Comparison of ENCODE assay signal across 8 mouse cellular contexts in the genomic region with DNA sequence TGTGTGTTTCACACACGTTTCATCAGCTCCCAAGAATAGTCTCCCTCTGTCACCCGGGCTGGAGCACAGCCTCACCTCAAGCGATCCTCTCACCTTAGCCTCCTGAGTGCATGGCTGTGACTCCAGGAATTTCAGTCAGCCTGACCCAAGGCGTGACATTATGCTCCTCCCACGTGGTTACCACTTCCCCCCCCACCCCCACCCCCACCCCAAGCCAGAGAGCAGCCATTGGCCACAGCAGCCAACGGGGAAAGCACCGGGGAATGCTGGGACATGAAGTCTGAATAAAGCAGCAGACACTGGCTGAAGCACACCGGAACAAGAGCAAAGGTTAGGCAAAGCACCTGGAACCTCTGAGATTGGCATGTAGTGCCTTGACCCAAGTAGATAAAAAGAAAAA. TPM values are rescaled to one million over a fixed set of nuclear protein-coding genes. Genes with fewer than 3 reads are reported as not detected.
A peak's percentile ranks its signal among the peaks of the same experiment; 100 is the strongest.
DNase-seq lines count a peak whose midpoint lies in the region; ATAC-seq and TF ChIP-seq lines count a peak whose summit lies in the region.

No protein-coding gene starts in this region.

- peak; percentile 65 for DNase-seq in embryo, embryonic 10 days (ENCODE audit: low spot score)
- peak; percentile 20 for DNase-seq in heart, postnatal 4 days
- peak; percentile 43 for DNase-seq in neural tube, embryonic 10.5 days (ENCODE audit: extremely low spot score, low spot score)
- DNase-seq in layer of hippocampus, postnatal 36 days: no peak
- DNase-seq in T-cell, adult 2 months (ENCODE audit: low spot score): no peak

- no peak for TF ChIP-seq CTCF in E14TG2a.4 (conservative IDR thresholded peaks at IDR 0.05; ENCODE audit: low read length)

- no peak overlapping the region for H3K27ac ChIP-seq in limb, embryonic 12.5 days

- H3K4me2 ChIP-seq in limb, embryonic 12.5 days: peak overlapping the region; percentile 35

- H3K36me3 ChIP-seq in E14TG2a.4 (ENCODE audit: insufficient read depth, low read length): no peaks in the 10 kb centered on the region
- no peaks in the 10 kb centered on the region for H3K36me3 ChIP-seq in limb, embryonic 12.5 days

- no peak overlapping the region for H3K9ac ChIP-seq in limb, embryonic 12.5 days (replicated peaks)

- H3K27me3 ChIP-seq in E14TG2a.4 (ENCODE audit: insufficient read depth, low read length): no peaks in the 10 kb centered on the region
- H3K27me3 ChIP-seq in limb, embryonic 12.5 days: no peaks in the 10 kb centered on the region

- WGBS in limb, embryonic 12.5 days: 23% methylated on average over 8 of the region's 8 CpGs

- H3K4me1 ChIP-seq in E14TG2a.4 (replicated peaks; ENCODE audit: low read depth, low read length): peaks cover 10% of the 10 kb centered on the region
- no peaks in the 10 kb centered on the region for H3K4me1 ChIP-seq in limb, embryonic 12.5 days (replicated peaks)

- H3K9me3 ChIP-seq in E14TG2a.4 (ENCODE audit: low read length): peaks cover 4% of the 10 kb centered on the region; the same call in 1 of the 2 replicates
- 0 out of 2 replicates have a peak, but pooled peaks cover 6% of the 10 kb centered on the region for H3K9me3 ChIP-seq in limb, embryonic 12.5 days

- peak; percentile 52; the same call in 1 of the 2 replicates for ATAC-seq in limb, embryonic 12.5 days (ENCODE audit: insufficient number of reproducible peaks, insufficient read depth, low FRiP score, low TSS enrichment, low read depth)
- ATAC-seq in frontal cortex, adult (ENCODE audit: low TSS enrichment): no peak

- peak overlapping the region; percentile 26 for H3K4me3 ChIP-seq in E14TG2a.4 (replicated peaks; ENCODE audit: low read length)
- H3K4me3 ChIP-seq in limb, embryonic 12.5 days (replicated peaks): no peak overlapping the region

RNA-seq across cellular contexts. Expression of a gene that starts 21.5 kb away (rescaled TPM):
- not detected for total RNA-seq in heart, postnatal 4 days (2021)
- not detected in 2 replicates for polyA plus RNA-seq in limb, embryonic 12.5 days (2016; fragmentation: Nextera tagmentation; extraction: Ambion mirVana)
- not detected for total RNA-seq in layer of hippocampus, postnatal 36 days (2021)

RNA-seq across cellular contexts. Expression of a gene that starts 47.3 kb away (rescaled TPM):
- total RNA-seq in heart, postnatal 4 days (2021): 1 to 10 TPM; 3.2 to 4.1 TPM
- polyA plus RNA-seq in limb, embryonic 12.5 days (2016; fragmentation: Nextera tagmentation; extraction: Ambion mirVana): 14.7 and 16.5 TPM in 2 replicates
- total RNA-seq in layer of hippocampus, postnatal 36 days (2021): 10 to 100 TPM; 34.7 to 38.8 TPM

Comparison
In these comparisons a context has a peak if more than half of its experiments do, and no peak if none do; other contexts are left out.
1. DNase-seq: peak in embryo, embryonic 10 days (single experiment), heart, postnatal 4 days (single experiment) and neural tube, embryonic 10.5 days (single experiment); none in layer of hippocampus, postnatal 36 days (0 of 2) and T-cell, adult 2 months (single experiment).
2. RNA of a gene that starts 47.3 kb away (total RNA-seq): 34.7 to 38.8 TPM in layer of hippocampus, postnatal 36 days; 3.2 to 4.1 TPM in heart, postnatal 4 days; every median in the first group is over 4 times any median in the second.